Mouse (Mus musculus) midbrain, embryonic 13.5 days (tissue): ENCODE data around the gene Olfr553. TPM values are rescaled to one million over a fixed set of nuclear protein-coding genes. Genes with fewer than 3 reads are reported as not detected.

Experiments used
- ATAC-seq: fragments of 200-750 bp; cut with Nextera tagmentation; 2 replicates; pipeline ENCODE4 v1.8.0; 2017; ENCODE audit warnings: mild to moderate bottlenecking, moderate TSS enrichment, moderate library complexity
- H3K27ac ChIP-seq: fragments of 300-500 bp; sonication (generic); 2 replicates; pipeline ENCODE4 v1.5.1; 2015; ENCODE audit warnings: inconsistent platforms, mild to moderate bottlenecking, moderate library complexity
- H3K27me3 ChIP-seq: fragments of 300-500 bp; sonication (generic); 2 replicates; pipeline ENCODE4 v1.6.1; 2015; ENCODE audit warnings: mild to moderate bottlenecking, inconsistent platforms
- H3K36me3 ChIP-seq: fragments of 300-500 bp; sonication (generic); 2 replicates; pipeline ENCODE4 v1.6.1; 2015; ENCODE audit warnings: mild to moderate bottlenecking, inconsistent platforms
- H3K4me1 ChIP-seq: fragments of 300-500 bp; sonication (generic); replicated peaks from 2 replicates; pipeline ENCODE4 v1.6.1; 2015; ENCODE audit warnings: inconsistent platforms
- H3K4me2 ChIP-seq: fragments of 300-500 bp; sonication (generic); replicated peaks from 2 replicates; pipeline ENCODE4 v1.6.1; 2015; ENCODE audit warnings: moderate library complexity, mild to moderate bottlenecking, inconsistent platforms
- H3K4me3 ChIP-seq: fragments of 300-500 bp; sonication (generic); replicated peaks from 2 replicates; pipeline ENCODE4 v1.5.1; 2015; ENCODE audit warnings: mild to moderate bottlenecking, inconsistent platforms
- H3K9ac ChIP-seq: fragments of 300-500 bp; sonication (generic); replicated peaks from 2 replicates; pipeline ENCODE4 v1.6.1; 2015; ENCODE audit warnings: mild to moderate bottlenecking, inconsistent platforms
- H3K9me3 ChIP-seq: fragments of 300-500 bp; sonication (generic); 2 replicates; pipeline ENCODE4 v1.6.1; 2016; ENCODE audit warnings: mild to moderate bottlenecking, inconsistent platforms
- WGBS: fragments of 180-500 bp; shearing (Covaris S2); methylation state at CpG from one replicate; pipeline ENCODE4 v1.1.7; 2015; 5-methylcytosine and 5-hydroxymethylcytosine counted together
- polyA plus RNA-seq: library from polyadenylated mRNA; unstranded; fragments of >200 nt; fragmentation: Nextera tagmentation; extraction: Ambion mirVana; gene quantifications from 2 replicates; pipeline ENCODE4 v1.2.1, GENCODE M21; 2015

Gene Olfr553
- polyA plus RNA-seq, 1 experiment from 2014 or later: not detected

GRCm38 (mm10) chr7:102573174-102573830 is 44.7 kb downstream of the Olfr553 start:
- ATAC-seq: peak; percentile 88
- Histone ChIP-seq H3K4me1 (peaks cover 13% of the 10 kb centered on the region), H3K4me2 (no peak overlapping the region), H3K27ac (peak overlapping the region; percentile 6; the same call in 1 of the 2 replicates), H3K4me3 (no peak overlapping the region), H3K9ac (no peak overlapping the region), H3K27me3 (no peaks in the 10 kb centered on the region), H3K9me3 (no peaks in the 10 kb centered on the region), H3K36me3 (no peaks in the 10 kb centered on the region)
- 35% methylated on average over 3 of the region's 3 CpGs for WGBS

- Histone ChIP-seq H3K4me2 (no peak within 1 kb of the TSS), H3K27me3 (no peaks in the 10 kb centered on the region), H3K4me3 (no peak within 1 kb of the TSS), H3K9me3 (no peaks in the 10 kb centered on the region), H3K9ac (no peak within 1 kb of the TSS), H3K4me1 (peaks cover 13% of the 10 kb centered on the region), H3K36me3 (no peaks in the 10 kb centered on the region), H3K27ac (no peak within 1 kb of the TSS)
- WGBS: 95% methylated on average over 8 of the region's 8 CpGs
- no peak for ATAC-seq
Observed at GRCm38 (mm10) chr7:102571142-102571541, 46.9 kb downstream of the Olfr553 start, which contains the start of gene Olfr550. TSS of gene Olfr550 (plus strand) at chr7:102571442.

GRCm38 (mm10) chr7:102566219-102566618 is 51.8 kb downstream of the Olfr553 start:
- Histone ChIP-seq H3K4me1 (no peaks in the 10 kb centered on the region; the same call in 1 of the 2 replicates), H3K4me2 (no peak overlapping the region), H3K36me3 (no peaks in the 10 kb centered on the region), H3K27ac (no peak overlapping the region), H3K27me3 (no peaks in the 10 kb centered on the region), H3K9me3 (no peaks in the 10 kb centered on the region), H3K9ac (no peak overlapping the region), H3K4me3 (no peak overlapping the region)
- ATAC-seq: no peak
- 91% methylated on average over 4 of the region's 4 CpGs for WGBS

GRCm38 (mm10) chr7:102564999-102565997 is 52.7 kb downstream of the Olfr553 start, which contains the start of gene Trim21:
TSS of gene Trim21 (minus strand) at chr7:102565486.
- peaks cover 8% of the 10 kb centered on the region; the same call in 1 of the 2 replicates for H3K4me1 ChIP-seq
- peak; percentile 68 for ATAC-seq
- no peak within 1 kb of the TSS for H3K9ac ChIP-seq
- peak within 1 kb of the TSS; percentile 38 for H3K4me2 ChIP-seq
- H3K4me3 ChIP-seq: peak within 1 kb of the TSS; percentile 23
- H3K9me3 ChIP-seq: no peaks in the 10 kb centered on the region
- 23% methylated on average over 10 of the region's 10 CpGs for WGBS
- no peak within 1 kb of the TSS for H3K27ac ChIP-seq
- no peaks in the 10 kb centered on the region for H3K27me3 ChIP-seq
- no peaks in the 10 kb centered on the region for H3K36me3 ChIP-seq

Other genes starting within 250 kb of the Olfr553 start
- 85.6 and 86.3 TPM in 2 replicates for gene Rrm1, start 176.5 kb downstream of the Olfr553 start, polyA plus RNA-seq
- gene Olfr543, start 136.5 kb downstream of the Olfr553 start, polyA plus RNA-seq: 0.55 and 0.59 TPM in 2 replicates
- 0.16 and 0.19 TPM in 2 replicates for gene Olfr544, start 129.9 kb downstream of the Olfr553 start, polyA plus RNA-seq
- 0.30 and 0.41 TPM in 2 replicates for gene Olfr545, start 118.6 kb downstream of the Olfr553 start, polyA plus RNA-seq
- gene Olfr547, start 83.5 kb downstream of the Olfr553 start, polyA plus RNA-seq: not detected in 2 replicates
- not detected in 2 replicates for gene Olfr548-ps1, start 77.3 kb downstream of the Olfr553 start, polyA plus RNA-seq
- gene Olfr549, start 68.3 kb downstream of the Olfr553 start, polyA plus RNA-seq: not detected in 2 replicates
- gene Trim21, start 52.7 kb downstream of the Olfr553 start, polyA plus RNA-seq: 0.17 TPM in 1 of 2 replicates, not detected in the other
- not detected in 2 replicates for gene Olfr550, start 46.8 kb downstream of the Olfr553 start, polyA plus RNA-seq
- gene Olfr551, start 26.3 kb downstream of the Olfr553 start, polyA plus RNA-seq: not detected in 2 replicates
- gene Olfr552, start 20.4 kb downstream of the Olfr553 start, polyA plus RNA-seq: not detected in 2 replicates
- gene Olfr554, start 20.2 kb upstream of the Olfr553 start, polyA plus RNA-seq: not detected in 2 replicates
- gene Olfr555, start 40.6 kb upstream of the Olfr553 start, polyA plus RNA-seq: not detected in 2 replicates
- not detected in 2 replicates for gene Olfr556, start 46.7 kb upstream of the Olfr553 start, polyA plus RNA-seq
- gene Trim68, start 69.1 kb upstream of the Olfr553 start, polyA plus RNA-seq: 7.3 and 8.0 TPM in 2 replicates
- gene Olfr557, start 77.7 kb upstream of the Olfr553 start, polyA plus RNA-seq: not detected in 2 replicates
- 0.07 TPM in 1 of 2 replicates, not detected in the other for gene Olfr558, start 84.0 kb upstream of the Olfr553 start, polyA plus RNA-seq
- gene Olfr33, start 100.9 kb upstream of the Olfr553 start, polyA plus RNA-seq: not detected in 2 replicates
- not detected in 2 replicates for gene Olfr559, start 109.3 kb upstream of the Olfr553 start, polyA plus RNA-seq
- not detected in 2 replicates for gene Olfr560, start 141.1 kb upstream of the Olfr553 start, polyA plus RNA-seq
- gene Olfr78, start 141.3 kb upstream of the Olfr553 start, polyA plus RNA-seq: not detected in 2 replicates
- not detected in 2 replicates for gene Olfr561, start 153.0 kb upstream of the Olfr553 start, polyA plus RNA-seq
- not detected in 2 replicates for gene Olfr564, start 185.3 kb upstream of the Olfr553 start, polyA plus RNA-seq
- gene Olfr566, start 240.5 kb upstream of the Olfr553 start, polyA plus RNA-seq: not detected in 2 replicates